Mouse (Mus musculus) MN1 (cell line): ENCODE measurements around the gene Fam76a.
A peak's percentile ranks its signal among the peaks of the same experiment; 100 is the strongest.

Experiments used
- DNase-seq: peaks from one replicate; pipeline ENCODE4 v3.0.0-alpha.2; 2016; ENCODE audit warnings: low spot score

Gene Fam76a

GRCm38 (mm10) chr4:132884064-132884843 is 38.1 kb downstream of the Fam76a start, which contains the start of gene Stx12:
TSS of gene Stx12 (minus strand) at chr4:132884509.
- peak; percentile 98 for DNase-seq

DNA sequence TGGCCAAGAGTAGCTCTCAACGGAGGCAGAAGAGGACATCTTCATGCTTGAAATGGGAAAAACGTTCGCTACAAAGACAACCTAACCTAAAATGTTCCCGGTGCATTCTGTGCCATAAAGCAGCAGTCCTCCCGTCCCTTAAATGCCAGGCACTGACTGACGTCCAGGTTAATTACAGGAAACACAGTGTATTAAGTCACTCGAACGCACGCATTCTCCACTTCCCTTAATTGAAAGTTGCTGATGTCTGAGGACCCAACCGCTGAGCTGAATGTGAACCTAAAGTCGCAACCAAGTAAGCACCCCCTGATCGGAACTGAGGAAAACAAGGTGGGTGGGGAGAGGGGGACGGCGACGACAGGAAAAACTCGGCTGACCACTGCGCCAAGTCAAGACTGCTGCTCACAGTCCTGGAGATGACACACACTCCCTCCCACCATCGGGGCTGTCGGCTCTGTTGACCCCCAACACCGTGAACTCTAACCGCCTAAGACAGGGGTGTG is 38.7 kb downstream of the Fam76a start:
- DNase-seq: no peak

DNA sequence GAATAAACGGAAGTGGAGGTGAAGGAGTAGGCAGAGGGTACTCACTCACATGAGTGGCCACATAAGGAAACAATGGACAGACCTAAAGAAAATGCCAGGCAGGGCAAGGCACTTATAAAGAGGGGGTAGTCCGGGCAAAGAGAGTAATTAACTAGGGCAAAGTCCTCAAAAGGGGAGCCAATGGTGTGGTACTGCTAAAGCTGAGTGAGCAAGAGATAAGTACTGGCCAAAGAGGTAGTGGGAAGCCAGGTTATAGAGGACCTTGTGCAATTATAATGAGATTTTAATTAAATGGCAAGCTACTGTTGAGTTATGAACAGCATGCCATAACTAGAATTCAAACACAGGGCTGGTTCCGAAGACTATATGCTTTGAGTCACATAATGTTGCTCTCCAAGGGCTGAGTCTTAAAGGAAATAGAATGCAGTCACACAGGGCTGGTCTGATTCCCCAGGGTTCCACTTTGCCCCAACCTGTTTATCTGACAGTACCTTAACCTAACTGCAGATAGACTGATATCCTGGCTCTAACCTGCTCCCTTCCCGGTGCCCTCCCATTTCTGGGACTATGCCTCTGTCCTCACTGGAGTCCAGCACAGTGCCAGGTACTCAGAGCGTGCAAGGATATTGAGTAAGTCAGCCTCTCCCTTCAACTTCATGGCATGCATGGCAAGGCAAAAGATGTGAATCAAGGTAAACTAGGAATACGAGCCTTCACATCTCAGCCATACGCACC is 47.8 kb downstream of the Fam76a start:
- no peak for DNase-seq

GRCm38 (mm10) chr4:132873481-132874362 is 48.6 kb downstream of the Fam76a start:
- no peak for DNase-seq

DNA sequence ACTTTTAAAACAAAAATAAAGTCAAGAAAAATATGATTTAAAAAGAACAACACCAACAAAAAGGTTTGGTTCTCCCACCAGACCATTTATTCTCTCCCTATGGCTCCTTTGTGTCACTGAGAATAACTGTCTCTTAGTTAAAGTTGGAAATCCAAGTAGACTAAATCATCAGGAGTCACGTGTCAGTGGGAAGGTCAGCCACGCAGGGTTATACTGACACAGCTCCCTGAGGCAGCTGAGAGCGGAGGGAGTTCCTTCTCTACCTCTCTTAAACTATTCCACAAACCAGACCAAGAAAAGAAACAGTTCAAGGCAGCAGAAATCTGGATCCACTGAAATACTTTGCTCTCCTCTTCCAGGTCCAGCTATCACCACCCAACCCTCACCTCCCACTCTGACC is 51.2 kb downstream of the Fam76a start:
- DNase-seq: no peak

GRCm38 (mm10) chr4:132864856-132865255 is 57.5 kb downstream of the Fam76a start:
- DNase-seq: no peak

- no peak for DNase-seq
These were observed 59.3 kb downstream of the Fam76a start for GRCm38 (mm10) chr4:132863012-132863411.

DNA sequence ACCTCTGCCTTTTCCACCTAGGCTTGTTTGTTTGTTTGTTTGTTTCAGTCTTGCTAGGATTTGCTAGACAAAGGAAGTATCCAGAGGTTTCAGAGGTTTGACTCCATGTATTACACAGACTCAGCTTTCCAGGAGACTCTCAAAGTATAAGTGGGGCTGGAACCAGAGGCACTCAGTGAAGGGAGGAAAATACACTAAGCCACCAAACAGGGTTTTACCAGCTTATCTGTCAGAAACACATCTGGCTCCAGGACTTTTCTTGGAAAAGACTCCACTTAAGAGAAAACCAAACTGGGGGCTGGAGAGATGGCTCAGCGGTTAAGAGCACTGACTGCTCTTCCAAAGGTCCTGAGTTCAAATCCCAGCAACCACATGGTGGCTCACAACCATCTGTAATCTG is 61.5 kb downstream of the Fam76a start:
- no peak for DNase-seq
